Mouse (Mus musculus): ENCODE data around the gene Topors. TPM values are rescaled to one million over a fixed set of nuclear protein-coding genes. Genes with fewer than 3 reads are reported as not detected.

Topors gene
- total RNA-seq, 2 experiments from 2014 or later, result 20.4 to 21.4 TPM

GRCm38 (mm10) chr4:40254385-40255103, 15.1 kb downstream of the Topors start:
- DNase-seq (ENCODE audit: low spot score in 2 of 2), result no peak

GRCm38 (mm10) chr4:40253766-40254165, 15.9 kb downstream of the Topors start:
- DNase-seq (ENCODE audit: low spot score in 2 of 2), result no peak

GRCm38 (mm10) chr4:40250984-40251383, 18.7 kb downstream of the Topors start:
- no peak for DNase-seq (ENCODE audit: low spot score in 2 of 2)

DNA sequence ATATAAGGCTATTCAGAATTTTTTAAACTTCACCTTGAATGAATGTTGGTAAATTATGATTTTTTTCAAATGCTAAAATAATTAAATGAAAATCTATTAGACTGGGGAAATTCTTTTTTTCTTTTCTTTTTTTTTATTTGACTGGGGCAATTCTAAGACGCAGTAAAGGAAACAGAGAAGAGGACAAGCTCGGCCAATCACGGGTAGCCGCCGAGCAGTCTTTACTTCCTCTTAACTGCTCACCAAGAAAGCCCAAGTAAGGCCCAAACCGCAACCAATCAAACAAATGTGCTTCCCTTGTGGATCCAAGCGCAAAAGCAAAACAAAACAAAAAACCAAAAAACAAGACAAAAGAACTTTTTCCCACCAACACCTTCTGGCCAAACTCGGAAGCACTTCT, 25.6 kb downstream of the Topors start:
- no peak for DNase-seq (ENCODE audit: low spot score in 2 of 2)

- no peak for DNase-seq (ENCODE audit: low spot score in 2 of 2)
Measured at GRCm38 (mm10) chr4:40243006-40243405, 26.6 kb downstream of the Topors start.

DNA sequence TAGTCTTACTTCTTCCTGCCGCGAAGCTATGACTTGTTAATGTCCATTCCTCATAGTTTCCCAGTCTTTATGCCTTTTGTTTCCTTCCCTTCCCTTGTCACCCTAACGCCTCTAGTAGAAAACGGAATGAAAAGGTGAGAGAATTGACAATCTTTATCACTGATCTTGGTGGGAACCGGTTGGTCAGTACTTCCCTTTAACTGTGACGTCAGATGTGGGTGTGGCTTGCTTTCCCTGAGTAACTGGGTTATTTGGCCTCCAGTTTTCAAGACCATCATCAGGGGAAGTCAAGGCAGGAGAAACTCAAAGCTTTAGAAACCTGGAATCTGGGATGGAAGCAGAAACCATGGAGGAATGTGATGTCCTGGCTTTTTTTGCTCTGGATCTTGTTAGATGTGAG, 27.7 kb downstream of the Topors start:
- DNase-seq (ENCODE audit: low spot score in 2 of 2), result no peak

DNA sequence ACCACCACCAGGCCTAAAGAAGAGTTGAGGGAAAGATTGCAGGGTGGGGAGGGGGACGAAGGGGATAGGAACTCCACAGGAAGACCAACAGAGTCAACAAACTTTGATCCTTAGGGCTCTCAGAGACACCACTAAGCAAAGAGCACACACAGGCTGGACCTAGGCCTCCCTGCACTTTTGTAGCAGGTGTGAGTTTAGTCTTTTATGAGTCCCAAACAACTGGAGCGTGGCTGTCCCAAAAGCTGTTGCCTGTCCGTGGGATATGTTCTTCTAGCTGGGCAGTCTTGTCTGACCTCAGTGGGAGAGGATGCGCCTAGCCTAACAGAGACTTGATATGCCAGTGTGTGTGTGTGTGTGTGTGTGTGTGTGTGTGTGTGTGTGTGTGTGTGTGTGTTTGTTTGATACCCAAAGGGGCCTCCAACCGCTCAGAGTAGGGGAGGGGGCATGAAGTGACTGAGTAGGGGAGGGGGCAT, 29.3 kb downstream of the Topors start:
- no peak for DNase-seq (ENCODE audit: low spot score in 2 of 2)

- peak in 1 of 2 experiments; percentile 45 for DNase-seq (ENCODE audit: low spot score in 2 of 2)
Measured at GRCm38 (mm10) chr4:40239409-40240271, 30.0 kb downstream of the Topors start, which contains the start of gene Ddx58. Ddx58 (minus strand) TSS chr4:40239828.

DNA sequence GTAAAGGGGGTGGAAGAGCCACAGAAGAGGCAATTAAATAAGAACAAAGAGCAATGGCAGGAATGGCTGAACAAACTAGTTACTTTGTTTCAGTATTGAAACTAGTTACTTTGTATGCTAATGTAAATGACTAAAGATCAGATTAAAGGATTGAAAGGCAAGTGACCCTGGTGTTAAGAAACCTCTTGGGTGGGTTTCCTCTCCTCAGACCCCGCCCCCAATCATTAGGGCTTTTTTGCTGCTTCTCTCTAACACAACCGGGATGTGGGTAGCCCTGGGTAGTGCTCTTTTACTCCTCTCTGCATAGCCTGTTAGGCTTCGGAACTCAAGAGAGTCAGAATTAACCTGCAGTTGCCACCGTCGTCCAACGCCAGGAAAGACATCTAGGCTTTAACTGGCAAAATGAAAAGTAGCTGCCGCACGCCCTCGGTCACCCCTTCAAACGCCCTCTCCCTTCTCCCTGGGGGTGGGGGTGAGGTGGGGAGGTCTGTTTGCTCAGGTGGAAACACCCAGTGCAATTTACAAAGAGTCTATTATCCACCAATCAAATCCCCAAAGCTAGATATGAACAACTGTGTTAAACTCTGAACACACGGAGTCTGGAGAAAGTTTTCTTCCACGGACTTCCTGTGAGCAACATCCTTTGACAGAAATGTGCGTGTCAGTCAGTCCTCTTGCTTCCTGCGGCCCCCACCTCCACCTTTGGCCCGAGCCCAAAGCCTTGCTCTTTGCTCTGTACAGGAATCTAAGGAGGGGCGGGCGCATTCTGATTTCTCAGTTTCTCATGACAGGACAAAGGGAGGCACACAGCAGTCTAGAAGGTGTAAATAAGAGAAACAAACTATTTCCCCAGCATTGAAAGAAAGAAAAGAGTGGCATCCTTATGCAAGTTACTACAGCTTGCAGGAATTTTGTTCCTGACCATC, 30.9 kb downstream of the Topors start:
- DNase-seq (ENCODE audit: low spot score in 2 of 2), result peak in 1 of 2 experiments; percentile 60

- DNase-seq (ENCODE audit: low spot score in 2 of 2), result no peak
Measured at GRCm38 (mm10) chr4:40236829-40237228, 32.8 kb downstream of the Topors start.

DNA sequence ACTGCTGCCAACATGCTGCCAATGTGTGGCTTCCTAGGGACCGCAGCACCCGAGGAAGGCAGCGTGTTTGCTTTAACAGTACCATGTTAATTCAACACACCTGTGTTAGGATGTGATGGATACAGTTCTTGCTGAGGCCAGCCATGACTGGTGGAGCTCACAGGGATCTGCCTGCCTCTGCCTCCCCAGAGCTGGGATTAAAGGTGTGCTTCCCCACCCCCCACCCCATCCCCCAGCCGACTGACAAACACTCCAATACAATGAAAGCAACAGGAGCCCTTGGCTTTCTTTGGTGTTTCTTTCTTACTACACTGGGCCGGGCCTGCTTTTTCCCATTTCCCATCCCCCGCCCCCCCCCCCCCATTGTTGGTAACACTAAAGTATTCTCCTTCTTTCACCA, 35.4 kb downstream of the Topors start:
- no peak for DNase-seq (ENCODE audit: low spot score in 2 of 2)

- no peak for DNase-seq (ENCODE audit: low spot score in 2 of 2)
Measured at GRCm38 (mm10) chr4:40233062-40233664, 36.5 kb downstream of the Topors start.

- no peak for DNase-seq (ENCODE audit: low spot score in 2 of 2)
Measured at GRCm38 (mm10) chr4:40229723-40230122, 39.9 kb downstream of the Topors start.

DNA sequence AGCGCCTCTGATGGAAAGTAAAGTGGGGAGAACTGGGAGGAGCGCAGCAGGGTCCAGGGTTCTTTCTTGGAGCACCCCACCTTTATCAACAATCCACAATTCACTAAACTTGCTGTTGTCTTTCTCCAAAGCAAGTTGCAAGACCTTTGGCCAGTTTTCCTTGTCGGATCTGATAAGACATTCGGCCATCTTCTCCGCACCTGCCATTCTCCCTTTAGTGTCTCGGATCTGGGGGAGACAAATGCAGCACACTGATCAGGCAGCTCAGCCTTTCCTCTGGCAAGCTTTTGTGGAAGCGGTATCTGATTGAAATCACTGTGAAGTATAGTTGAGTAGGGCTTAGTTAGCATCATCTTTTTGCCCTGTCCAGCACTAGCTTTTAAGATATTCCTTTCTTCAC, 41.8 kb downstream of the Topors start:
- no peak for DNase-seq (ENCODE audit: low spot score in 2 of 2)

DNA sequence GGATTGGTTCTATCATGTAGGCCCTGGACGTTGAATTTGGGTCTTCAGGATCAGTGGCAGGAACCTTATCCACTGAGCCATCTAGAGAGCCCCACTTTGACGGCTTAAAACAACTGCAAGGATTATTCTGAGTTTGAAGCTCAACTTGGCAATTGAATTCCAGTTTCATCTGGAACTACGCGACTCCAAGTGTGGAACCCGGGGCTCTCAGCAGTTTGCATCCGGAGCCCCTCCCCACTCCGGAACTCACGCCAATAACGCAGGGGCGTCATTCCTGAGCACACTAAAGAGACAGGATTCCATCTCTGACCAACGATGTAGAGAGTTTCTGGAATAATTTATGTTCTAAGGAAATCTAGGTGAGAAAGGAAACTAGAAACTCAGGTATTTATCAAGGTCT, 42.5 kb downstream of the Topors start:
- DNase-seq (ENCODE audit: low spot score in 2 of 2), result no peak

DNA sequence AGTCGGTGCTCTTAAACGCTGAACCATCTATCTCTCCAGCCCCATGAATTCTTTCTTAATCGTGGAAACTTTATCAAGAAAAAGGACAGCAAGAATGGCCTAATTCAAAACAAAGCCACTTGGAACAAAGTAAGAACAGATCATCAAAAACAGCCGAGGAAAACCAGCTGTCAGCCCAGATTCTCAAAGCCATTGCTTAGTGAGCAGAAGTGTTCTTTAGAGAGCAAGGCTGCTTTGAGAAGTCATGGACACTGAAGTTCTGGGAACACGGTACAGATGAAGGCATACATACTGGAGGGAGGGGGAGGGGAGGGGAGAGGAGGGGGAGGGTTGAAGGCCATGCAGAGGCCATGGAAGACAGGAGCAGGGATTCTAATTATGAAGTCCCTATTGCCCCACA, 43.6 kb downstream of the Topors start:
- DNase-seq (ENCODE audit: low spot score in 2 of 2), result no peak

- no peak for DNase-seq (ENCODE audit: low spot score in 2 of 2)
Measured at GRCm38 (mm10) chr4:40221876-40222585, 47.6 kb downstream of the Topors start.

DNA sequence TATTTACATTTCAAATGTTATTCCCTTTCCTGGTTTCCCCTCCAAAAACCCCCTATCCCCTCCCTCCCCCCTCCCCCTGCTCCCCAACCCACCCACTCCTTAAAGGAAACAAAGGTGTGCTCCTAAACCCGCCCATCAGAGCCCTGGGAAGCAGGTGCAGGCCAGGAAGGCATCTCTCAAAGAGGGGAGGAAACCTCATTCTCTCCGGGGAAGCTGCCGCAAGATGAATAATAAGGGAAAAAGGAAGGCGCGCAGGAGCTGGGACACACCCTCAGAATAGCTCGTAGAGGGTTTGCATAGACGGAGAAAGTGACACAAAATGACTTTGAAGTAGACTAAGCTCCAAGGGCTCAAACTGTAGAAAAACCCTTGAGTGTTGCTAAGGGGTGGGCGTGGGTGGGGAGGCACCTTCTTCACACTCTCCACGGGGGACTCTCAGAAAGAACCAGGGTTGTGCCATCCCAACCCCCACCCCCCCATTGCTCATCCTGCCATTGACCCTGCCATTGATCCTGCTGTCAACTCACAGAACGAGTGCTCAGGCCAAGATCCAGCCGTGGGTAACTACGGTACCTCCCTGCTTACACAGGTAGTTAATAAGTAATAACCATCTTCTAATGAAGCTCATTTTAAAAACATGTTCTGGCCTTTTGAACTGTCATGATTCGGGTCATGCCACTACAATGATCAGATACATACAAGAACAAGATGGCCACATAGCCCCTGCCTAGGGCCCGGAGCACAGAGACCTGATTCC, 48.5 kb downstream of the Topors start:
- no peak for DNase-seq (ENCODE audit: low spot score in 2 of 2)

DNA sequence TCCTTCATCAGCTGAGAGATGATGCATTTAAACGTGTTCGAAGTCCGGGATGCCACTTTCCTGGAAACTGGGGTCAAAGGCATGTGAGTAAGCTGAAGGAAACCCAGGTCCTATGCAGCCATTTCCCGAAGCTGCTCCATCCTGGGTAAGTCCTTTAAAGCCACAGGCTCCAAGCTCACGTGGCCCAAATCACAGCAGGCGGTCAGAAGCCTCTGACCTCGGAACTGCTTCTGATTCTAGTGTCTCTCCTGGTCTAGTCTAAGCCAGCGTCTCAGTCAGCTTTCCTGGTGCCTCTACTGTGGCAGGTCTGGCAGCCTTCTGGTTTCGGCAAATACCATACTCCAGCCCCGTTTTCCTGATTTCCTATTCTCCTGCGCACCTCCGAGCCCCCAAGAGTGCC, 49.2 kb downstream of the Topors start:
- DNase-seq (ENCODE audit: low spot score in 2 of 2), result no peak

All from gastrocnemius, postnatal 4 days (tissue).